Mouse (Mus musculus) thymus, postnatal 25 days (tissue): ENCODE data around the gene Gramd4.

Source experiments
- DNase-seq: peaks from one replicate; pipeline ENCODE4 v3.0.0; 2022

The Gramd4 gene

DNA sequence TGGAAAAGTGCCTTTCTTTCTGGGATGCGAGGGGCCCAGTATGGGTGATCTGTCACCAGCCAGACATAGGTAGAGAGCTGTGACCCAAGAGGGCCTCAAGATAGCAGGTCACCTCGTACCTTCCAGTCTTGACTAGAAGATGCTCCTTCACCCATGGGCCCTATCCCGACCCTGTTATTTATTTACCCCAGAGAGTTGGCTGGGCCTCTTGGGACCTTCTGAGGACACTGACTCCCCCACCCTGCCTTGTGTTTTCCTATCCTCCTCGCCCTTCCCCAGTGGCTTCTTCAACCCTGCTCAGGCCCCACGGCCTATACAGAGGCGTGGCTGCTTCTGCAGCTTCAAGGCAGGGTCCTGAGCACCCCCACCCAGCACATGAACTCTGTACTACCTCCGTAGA lies 61.7 kb downstream of the Gramd4 start:
- no peak for DNase-seq

DNA sequence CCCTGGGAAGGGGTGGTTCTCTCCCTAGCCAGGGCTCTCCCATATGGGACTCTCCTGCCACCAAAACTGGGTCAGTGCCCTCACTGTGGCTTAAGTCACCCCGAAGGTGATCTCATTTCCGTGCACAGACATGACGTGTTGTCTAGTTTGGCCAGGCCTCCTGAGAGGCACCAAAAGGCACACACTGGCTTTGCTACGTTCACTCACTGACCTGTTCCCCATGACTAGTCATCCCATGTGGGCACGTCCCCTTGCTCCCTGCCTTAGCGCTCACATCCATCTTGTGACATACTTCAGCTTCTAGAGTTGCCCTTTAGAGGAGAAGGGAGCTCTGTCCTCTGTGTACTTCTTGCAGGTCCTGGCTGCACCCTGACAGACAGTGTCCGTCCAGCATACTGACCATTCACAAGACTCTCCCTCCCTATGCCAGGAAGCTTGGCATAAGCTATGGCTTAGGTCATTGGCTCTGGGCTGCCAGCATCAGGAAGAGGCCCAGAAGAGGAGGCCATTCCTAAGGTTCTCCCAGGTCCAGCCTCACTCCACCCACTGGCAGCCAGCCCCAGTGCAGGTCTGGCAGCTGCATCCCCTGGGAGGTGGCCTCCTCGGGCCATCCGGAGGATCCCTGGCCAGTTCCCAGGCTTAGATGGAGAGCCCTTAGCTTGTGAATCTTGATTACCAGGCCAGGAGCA lies 64.9 kb downstream of the Gramd4 start:
- no peak for DNase-seq

DNA sequence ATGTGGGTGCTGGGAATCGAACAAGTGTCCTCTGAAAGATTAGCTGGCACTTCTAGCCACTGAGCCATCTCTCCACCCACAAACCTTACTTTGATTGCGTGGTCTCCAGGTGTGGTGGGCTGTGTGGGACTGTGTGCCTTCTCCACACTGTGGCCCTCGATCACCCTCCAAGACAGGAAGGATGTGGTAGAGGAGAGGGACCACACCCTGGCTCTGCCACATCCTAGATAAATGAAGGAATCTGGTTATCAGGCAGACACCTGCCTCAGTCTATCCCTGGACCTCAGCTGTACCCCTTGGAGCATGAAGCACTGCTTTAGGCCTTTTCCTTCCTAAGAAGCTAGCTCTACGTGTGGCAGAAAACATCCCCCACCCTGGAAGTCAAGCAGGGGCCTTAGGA lies 65.9 kb downstream of the Gramd4 start:
- no peak for DNase-seq

- DNase-seq: peak; percentile 84
These were observed 66.9 kb downstream of the Gramd4 start for GRCm38 (mm10) chr15:86124359-86124758.

DNA sequence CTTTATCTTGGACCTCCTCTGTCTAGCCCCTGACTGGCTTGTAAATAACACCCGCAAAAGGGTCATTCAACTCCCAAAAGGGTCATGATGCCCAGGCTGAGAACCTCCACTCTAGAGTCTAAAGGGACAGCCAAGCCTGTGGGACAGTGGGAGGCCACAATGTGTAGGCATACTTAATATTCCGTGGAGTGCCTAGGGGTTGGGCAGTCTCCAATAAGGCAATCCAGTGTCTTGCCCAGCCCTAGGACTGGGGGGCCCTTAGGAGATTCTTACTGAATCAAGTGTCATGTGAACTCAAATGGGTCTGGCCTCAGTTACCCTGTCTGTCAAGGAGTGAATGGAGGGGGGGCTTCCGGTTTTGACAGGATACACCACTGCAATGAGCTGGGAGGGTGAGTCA lies 71.5 kb downstream of the Gramd4 start:
- no peak for DNase-seq

DNA sequence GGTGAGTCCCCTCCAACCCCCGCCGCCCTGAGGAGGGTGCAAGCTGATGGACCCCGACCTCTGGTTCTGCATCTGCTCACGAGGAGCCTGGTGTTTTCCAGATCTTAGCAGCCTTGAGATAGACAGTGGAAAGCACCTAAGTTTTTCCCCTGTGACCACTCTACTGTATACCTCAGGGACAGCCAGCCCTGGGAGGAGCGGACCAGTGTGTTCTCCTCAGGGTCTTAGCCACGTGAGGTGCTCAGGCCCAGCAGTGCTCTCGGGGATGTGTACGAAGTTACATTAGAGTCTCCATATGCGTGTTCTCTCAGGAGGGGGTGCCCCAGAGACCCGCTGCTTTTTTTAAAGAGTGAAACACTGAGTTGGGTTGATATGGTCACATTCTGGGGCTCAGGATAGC lies 73.2 kb downstream of the Gramd4 start:
- DNase-seq: no peak

- DNase-seq: peak; percentile 82
These were observed 77.7 kb downstream of the Gramd4 start for GRCm38 (mm10) chr15:86134941-86135783.

DNA sequence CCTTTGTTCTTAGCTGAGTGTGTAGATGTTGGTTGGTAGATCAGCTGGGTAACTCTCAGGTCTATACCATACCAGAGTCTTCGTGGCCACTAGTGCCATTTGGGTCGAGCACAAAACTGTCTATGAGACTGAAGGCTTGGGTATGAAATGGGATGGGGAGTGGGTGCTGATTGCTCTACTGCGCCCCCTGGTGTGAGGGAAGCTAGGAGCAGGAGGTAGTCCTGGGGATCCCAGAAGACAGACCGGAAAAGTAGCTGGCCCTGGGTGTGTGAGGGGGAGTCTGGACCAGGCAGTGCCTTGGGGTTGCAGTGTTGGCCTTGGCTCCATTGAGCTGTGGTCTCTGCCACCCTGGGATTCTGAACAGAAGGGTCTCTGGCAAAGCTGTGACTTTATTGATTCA lies 80.1 kb downstream of the Gramd4 start:
- DNase-seq: peak; percentile 73

GRCm38 (mm10) chr15:86140323-86140722 lies 82.8 kb downstream of the Gramd4 start:
- DNase-seq: peak; percentile 34

DNA sequence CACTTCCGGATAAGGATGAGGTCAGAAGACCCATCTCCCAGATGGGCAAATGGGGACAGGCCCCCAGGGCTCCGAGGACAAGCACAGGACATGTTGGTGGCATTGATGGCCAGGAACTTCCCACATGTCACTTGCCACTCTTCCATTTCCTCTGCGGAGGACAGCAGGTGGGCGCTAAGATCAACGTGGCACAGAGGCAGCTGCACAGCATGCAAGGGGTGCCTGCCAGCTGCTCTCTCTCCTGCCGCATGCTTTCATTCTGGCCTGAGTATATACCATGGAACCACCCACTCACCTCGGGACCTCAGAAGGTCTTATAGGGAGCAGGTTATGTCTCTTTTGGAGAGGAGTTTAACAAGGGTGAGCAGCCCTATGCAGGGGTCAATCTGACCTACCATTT lies 87.1 kb downstream of the Gramd4 start:
- peak; percentile 26 for DNase-seq

DNA sequence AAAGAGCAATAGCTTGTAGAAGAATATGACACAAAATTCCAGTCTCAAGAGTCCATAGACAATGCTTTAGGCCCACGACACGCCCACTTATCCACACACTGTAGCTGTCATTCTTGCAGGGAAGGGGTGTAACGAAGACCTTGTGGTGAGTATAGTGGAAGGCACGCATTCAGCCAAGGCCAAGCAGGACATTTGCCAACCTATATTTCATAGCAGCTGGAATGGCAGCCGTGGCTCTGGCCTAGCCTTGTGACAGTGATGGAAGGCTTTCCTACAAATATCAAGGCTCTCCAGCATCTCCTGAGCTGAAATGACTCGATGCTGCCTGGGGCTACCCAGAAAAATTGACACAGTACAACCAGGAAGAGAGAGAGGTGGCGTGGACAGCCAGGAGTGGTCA lies 87.6 kb downstream of the Gramd4 start:
- DNase-seq: no peak

DNA sequence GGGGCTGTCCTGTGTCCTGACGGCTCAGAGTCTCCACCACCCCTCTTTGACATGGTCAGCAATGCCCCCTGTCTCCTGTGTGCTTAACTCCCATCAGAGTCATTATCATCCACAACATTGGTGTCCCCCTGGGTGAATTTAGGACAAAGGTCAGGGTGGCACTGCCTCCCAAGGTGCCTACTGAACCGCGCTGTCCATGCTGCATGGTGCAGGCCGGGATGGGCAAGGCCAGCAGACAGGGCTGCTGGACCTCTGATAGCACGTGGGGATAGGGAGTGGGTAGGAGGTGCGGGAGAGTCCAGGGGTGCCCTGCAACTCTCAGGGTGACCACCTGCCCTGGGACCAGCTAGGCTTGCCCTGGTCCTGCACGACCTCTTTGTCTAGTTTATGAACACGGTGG lies 89.4 kb downstream of the Gramd4 start:
- DNase-seq: no peak

DNA sequence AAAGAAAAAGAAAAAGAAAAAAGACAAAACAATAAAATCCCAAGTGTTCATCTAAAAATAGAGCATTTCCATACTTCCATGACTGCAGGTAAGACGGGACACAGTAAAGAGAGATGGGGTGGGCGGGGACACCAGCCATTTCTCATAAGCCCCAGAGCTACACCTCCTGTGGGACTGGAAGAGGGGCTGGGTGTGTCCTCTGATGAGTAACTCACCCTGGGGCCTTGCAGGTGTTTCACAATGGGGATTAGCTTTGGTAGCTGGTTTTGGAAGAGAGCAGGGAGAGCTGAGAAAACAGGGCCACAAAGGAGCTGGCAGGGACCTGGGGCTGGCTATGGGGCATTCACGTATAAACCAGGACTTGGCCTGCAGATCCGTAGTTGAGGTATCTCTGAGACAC lies 93.1 kb downstream of the Gramd4 start:
- no peak for DNase-seq

- no peak for DNase-seq
These were observed 96.0 kb downstream of the Gramd4 start for GRCm38 (mm10) chr15:86153481-86153960.

DNA sequence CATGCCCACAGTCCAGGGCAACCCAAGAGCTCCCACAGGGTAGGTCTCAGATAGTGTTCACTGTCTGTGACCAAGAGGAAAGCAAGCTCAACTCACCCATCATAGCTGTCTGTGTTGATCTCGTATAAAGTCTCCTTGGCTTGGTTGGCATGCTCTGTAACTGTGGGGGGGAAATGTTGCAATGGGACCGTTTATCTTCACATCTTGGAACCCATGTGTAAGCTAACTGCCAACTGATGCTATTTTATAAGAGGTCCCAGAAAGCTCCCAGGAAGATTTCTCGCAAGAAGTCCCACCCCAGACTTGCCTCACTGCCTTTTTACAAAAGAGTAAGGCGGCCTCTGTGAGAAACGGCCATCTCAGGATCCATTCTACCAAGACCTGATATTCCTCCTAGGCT lies 99.0 kb downstream of the Gramd4 start:
- no peak for DNase-seq

DNA sequence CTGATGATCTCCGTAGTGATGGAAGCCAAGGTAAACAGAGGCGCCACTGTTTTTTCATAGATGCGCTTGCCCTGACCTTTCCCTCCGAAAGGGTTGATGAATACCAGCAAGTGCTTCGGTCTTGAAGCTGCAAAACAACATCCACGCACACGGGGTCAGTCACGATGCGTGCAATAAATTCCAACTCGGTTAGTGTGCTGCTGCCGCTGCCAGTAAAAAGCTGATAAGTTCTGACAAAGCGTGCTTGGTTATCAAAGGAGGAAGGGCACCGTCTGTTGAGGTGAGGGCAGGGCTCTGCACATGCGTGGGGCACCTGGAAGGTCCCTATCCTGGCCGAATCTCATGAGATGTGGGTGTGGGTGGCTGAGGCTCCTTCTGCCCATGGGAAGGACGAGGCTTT lies 101.6 kb downstream of the Gramd4 start:
- no peak for DNase-seq

- peak; percentile 31 for DNase-seq
These were observed 102.2 kb downstream of the Gramd4 start for GRCm38 (mm10) chr15:86159719-86160118.

DNA sequence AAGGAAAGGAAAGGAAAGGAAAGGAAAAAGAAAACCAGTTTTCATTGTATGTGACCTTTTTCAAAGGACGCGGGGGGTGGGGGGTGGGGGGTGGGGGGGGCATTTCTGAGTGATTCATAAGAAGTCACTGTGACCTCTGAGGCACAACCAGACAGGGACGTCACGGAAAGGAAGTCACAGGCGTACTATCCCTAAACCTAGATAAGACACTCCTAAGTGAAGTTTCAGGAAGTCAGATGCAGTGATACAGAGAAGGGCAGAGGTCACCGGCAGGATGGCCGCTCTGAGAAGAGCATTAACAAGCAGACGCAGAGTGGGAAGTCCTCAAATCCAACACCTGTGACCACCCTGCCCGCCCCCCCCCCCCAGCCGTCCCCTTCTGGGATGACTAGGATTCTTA lies 103.4 kb downstream of the Gramd4 start:
- DNase-seq: no peak

- peak; percentile 46 for DNase-seq
These were observed 104.3 kb downstream of the Gramd4 start for GRCm38 (mm10) chr15:86161800-86162199.

DNA sequence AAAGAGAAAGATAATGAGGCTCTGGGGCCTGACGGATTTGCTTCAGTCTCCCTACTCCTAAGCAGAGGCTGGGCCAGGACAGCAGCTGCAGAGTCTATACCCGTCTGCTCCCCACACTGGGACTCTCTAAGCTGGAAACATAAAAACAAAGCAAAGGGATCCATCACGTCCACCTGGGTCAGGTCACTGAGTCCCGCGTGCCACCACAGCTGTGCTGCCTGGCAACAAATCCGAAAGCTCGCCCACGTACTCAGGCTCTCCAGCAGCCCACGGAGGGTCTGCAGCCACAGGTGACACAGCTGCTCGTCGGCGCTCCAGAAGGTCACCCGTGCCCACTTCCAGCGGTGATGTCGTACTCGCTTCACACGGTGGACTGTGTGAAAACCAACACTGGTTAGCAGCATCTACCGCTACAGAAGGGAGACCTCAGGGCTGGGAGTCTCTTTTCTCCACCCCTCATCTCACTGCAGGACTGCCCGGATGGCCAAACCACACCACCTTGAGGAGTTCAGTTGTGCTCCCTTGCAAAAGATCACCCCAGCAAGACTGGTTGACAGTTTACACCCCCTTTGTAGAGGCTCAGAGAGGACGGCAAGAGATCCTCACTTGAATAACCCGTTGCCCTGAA lies 107.3 kb downstream of the Gramd4 start:
- no peak for DNase-seq

DNA sequence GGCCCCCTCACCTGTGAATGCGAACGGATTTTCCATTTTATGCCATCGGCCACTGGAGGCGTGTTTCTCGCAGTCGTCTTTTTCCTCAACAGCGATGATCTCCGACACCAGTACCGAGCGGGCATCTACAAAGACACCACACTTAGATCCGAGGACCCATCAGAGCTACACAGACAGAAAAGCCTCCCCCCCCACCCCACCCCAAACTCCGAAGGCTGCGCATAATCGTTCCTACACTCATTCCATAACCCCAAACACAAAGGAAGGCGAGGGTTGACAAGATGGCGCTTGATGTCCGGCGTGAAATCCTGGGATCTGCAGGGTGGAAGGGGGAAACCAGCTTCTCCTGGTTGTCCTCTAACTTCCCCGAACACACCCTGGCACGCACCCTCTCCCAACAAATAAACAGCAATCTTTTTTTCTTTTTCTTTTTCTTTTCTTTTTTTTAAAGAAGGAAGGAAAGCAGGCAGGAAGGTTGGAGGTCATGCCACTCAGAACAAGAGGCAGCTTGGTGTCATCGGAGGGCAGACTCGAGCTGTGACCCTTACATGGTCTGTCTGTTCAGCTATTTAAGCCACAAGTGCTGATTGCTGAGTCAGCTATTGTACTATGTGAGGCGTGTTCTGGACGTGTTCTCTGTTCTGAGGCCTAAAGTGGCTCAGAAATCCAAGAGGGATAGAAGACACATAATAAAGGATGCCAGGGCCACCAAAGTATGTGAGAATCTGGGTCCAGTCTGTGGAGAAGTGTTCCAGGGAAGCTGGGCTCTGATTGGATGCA lies 108.5 kb downstream of the Gramd4 start:
- no peak for DNase-seq

- no peak for DNase-seq
These were observed 109.6 kb downstream of the Gramd4 start for GRCm38 (mm10) chr15:86167032-86167655.
